Mouse (Mus musculus): ENCODE results near the gene Plac8. TPM values are rescaled to one million over a fixed set of nuclear protein-coding genes. Genes with fewer than 3 reads are reported as not detected.

Gene Plac8
- polyA plus RNA-seq, 1 experiment from 2014 or later: 0.41 TPM

- no peak for ATAC-seq
- 71% methylated on average over 2 of the region's 2 CpGs for WGBS
- H3K4me1 ChIP-seq (replicated peaks; ENCODE audit: control insufficient read depth, insufficient read depth, low read length): peaks cover 3% of the 10 kb centered on the region
- H3K9me3 ChIP-seq (ENCODE audit: control insufficient read depth, low read length): no peaks in the 10 kb centered on the region
- no peak overlapping the region for H3K27ac ChIP-seq (ENCODE audit: low read length)
- H3K27me3 ChIP-seq (replicated peaks; ENCODE audit: control insufficient read depth, insufficient read depth, low read length): no peaks in the 10 kb centered on the region
- H3K36me3 ChIP-seq (ENCODE audit: control insufficient read depth, insufficient read depth): peaks cover 17% of the 10 kb centered on the region
- H3K4me2 ChIP-seq (ENCODE audit: low read length): no peak overlapping the region
- no peak overlapping the region for H3K9ac ChIP-seq (replicated peaks; ENCODE audit: low read depth, low read length)
- H3K4me3 ChIP-seq (replicated peaks; ENCODE audit: low read length): no peak overlapping the region
Observed at GRCm38 (mm10) chr5:100551952-100552351, 20.1 kb downstream of the Plac8 start.

- WGBS: 83% methylated on average over 1 of the region's 1 CpGs
- ATAC-seq: no peak
- H3K27ac ChIP-seq (ENCODE audit: low read length): no peak overlapping the region
- H3K9ac ChIP-seq (replicated peaks; ENCODE audit: low read depth, low read length): no peak overlapping the region
- no peaks in the 10 kb centered on the region for H3K27me3 ChIP-seq (replicated peaks; ENCODE audit: control insufficient read depth, insufficient read depth, low read length)
- H3K4me1 ChIP-seq (replicated peaks; ENCODE audit: control insufficient read depth, insufficient read depth, low read length): peaks cover 3% of the 10 kb centered on the region
- no peak overlapping the region for H3K4me2 ChIP-seq (ENCODE audit: low read length)
- peaks cover 21% of the 10 kb centered on the region for H3K36me3 ChIP-seq (ENCODE audit: control insufficient read depth, insufficient read depth)
- H3K9me3 ChIP-seq (ENCODE audit: control insufficient read depth, low read length): no peaks in the 10 kb centered on the region
- no peak overlapping the region for H3K4me3 ChIP-seq (replicated peaks; ENCODE audit: low read length)
Observed at GRCm38 (mm10) chr5:100550151-100550550, 21.9 kb downstream of the Plac8 start.

GRCm38 (mm10) chr5:100549311-100549710, 22.7 kb downstream of the Plac8 start:
- H3K27me3 ChIP-seq (replicated peaks; ENCODE audit: control insufficient read depth, insufficient read depth, low read length): no peaks in the 10 kb centered on the region
- WGBS: 92% methylated on average over 4 of the region's 4 CpGs
- ATAC-seq: no peak
- H3K4me3 ChIP-seq (replicated peaks; ENCODE audit: low read length): no peak overlapping the region
- H3K9ac ChIP-seq (replicated peaks; ENCODE audit: low read depth, low read length): no peak overlapping the region
- no peaks in the 10 kb centered on the region for H3K9me3 ChIP-seq (ENCODE audit: control insufficient read depth, low read length)
- H3K4me1 ChIP-seq (replicated peaks; ENCODE audit: control insufficient read depth, insufficient read depth, low read length): peaks cover 3% of the 10 kb centered on the region
- no peak overlapping the region for H3K4me2 ChIP-seq (ENCODE audit: low read length)
- peaks cover 25% of the 10 kb centered on the region for H3K36me3 ChIP-seq (ENCODE audit: control insufficient read depth, insufficient read depth)
- H3K27ac ChIP-seq (ENCODE audit: low read length): no peak overlapping the region

- ATAC-seq: no peak
- no peaks in the 10 kb centered on the region for H3K9me3 ChIP-seq (ENCODE audit: control insufficient read depth, low read length)
- no peaks in the 10 kb centered on the region for H3K27me3 ChIP-seq (replicated peaks; ENCODE audit: control insufficient read depth, insufficient read depth, low read length)
- 91% methylated on average over 2 of the region's 2 CpGs for WGBS
- no peak overlapping the region for H3K4me3 ChIP-seq (replicated peaks; ENCODE audit: low read length)
- H3K27ac ChIP-seq (ENCODE audit: low read length): no peak overlapping the region
- no peak overlapping the region for H3K9ac ChIP-seq (replicated peaks; ENCODE audit: low read depth, low read length)
- peaks cover under 1% of the 10 kb centered on the region; the same call in 1 of the 2 replicates for H3K4me1 ChIP-seq (replicated peaks; ENCODE audit: control insufficient read depth, insufficient read depth, low read length)
- no peak overlapping the region for H3K4me2 ChIP-seq (ENCODE audit: low read length)
- peaks cover 34% of the 10 kb centered on the region for H3K36me3 ChIP-seq (ENCODE audit: control insufficient read depth, insufficient read depth)
Observed at GRCm38 (mm10) chr5:100548236-100548635, 23.8 kb downstream of the Plac8 start.

GRCm38 (mm10) chr5:100546294-100547080, 25.6 kb downstream of the Plac8 start:
- Histone ChIP-seq H3K4me3 (replicated peaks; ENCODE audit: low read length) (no peak overlapping the region), H3K27ac (ENCODE audit: low read length) (no peak overlapping the region), H3K4me2 (ENCODE audit: low read length) (no peak overlapping the region), H3K9me3 (ENCODE audit: control insufficient read depth, low read length) (no peaks in the 10 kb centered on the region), H3K27me3 (replicated peaks; ENCODE audit: control insufficient read depth, insufficient read depth, low read length) (no peaks in the 10 kb centered on the region), H3K36me3 (ENCODE audit: control insufficient read depth, insufficient read depth) (peaks cover 40% of the 10 kb centered on the region), H3K4me1 (replicated peaks; ENCODE audit: control insufficient read depth, insufficient read depth, low read length) (no peaks in the 10 kb centered on the region), H3K9ac (replicated peaks; ENCODE audit: low read depth, low read length) (no peak overlapping the region)
- 89% methylated on average over 6 of the region's 6 CpGs for WGBS
- ATAC-seq: no peak

GRCm38 (mm10) chr5:100536638-100537037, 35.4 kb downstream of the Plac8 start:
- no peak overlapping the region for H3K27ac ChIP-seq (ENCODE audit: low read length)
- no peaks in the 10 kb centered on the region for H3K4me1 ChIP-seq (replicated peaks; ENCODE audit: control insufficient read depth, insufficient read depth, low read length)
- H3K9me3 ChIP-seq (ENCODE audit: control insufficient read depth, low read length): no peaks in the 10 kb centered on the region
- H3K27me3 ChIP-seq (replicated peaks; ENCODE audit: control insufficient read depth, insufficient read depth, low read length): no peaks in the 10 kb centered on the region
- H3K36me3 ChIP-seq (ENCODE audit: control insufficient read depth, insufficient read depth): peaks cover 29% of the 10 kb centered on the region
- 83% methylated on average over 3 of the region's 3 CpGs for WGBS
- H3K4me3 ChIP-seq (replicated peaks; ENCODE audit: low read length): no peak overlapping the region
- H3K9ac ChIP-seq (replicated peaks; ENCODE audit: low read depth, low read length): no peak overlapping the region
- no peak overlapping the region for H3K4me2 ChIP-seq (ENCODE audit: low read length)
- ATAC-seq: no peak

GRCm38 (mm10) chr5:100535826-100536225, 36.2 kb downstream of the Plac8 start:
- H3K27ac ChIP-seq (ENCODE audit: low read length): no peak overlapping the region
- H3K4me2 ChIP-seq (ENCODE audit: low read length): no peak overlapping the region
- H3K9me3 ChIP-seq (ENCODE audit: control insufficient read depth, low read length): no peaks in the 10 kb centered on the region
- 88% methylated on average over 7 of the region's 7 CpGs for WGBS
- H3K4me1 ChIP-seq (replicated peaks; ENCODE audit: control insufficient read depth, insufficient read depth, low read length): no peaks in the 10 kb centered on the region
- H3K36me3 ChIP-seq (ENCODE audit: control insufficient read depth, insufficient read depth): peaks cover 34% of the 10 kb centered on the region
- ATAC-seq: no peak
- H3K27me3 ChIP-seq (replicated peaks; ENCODE audit: control insufficient read depth, insufficient read depth, low read length): no peaks in the 10 kb centered on the region
- no peak overlapping the region for H3K4me3 ChIP-seq (replicated peaks; ENCODE audit: low read length)
- no peak overlapping the region for H3K9ac ChIP-seq (replicated peaks; ENCODE audit: low read depth, low read length)

GRCm38 (mm10) chr5:100526164-100526563, 45.9 kb downstream of the Plac8 start:
- no peak for ATAC-seq
- peaks cover 23% of the 10 kb centered on the region for H3K36me3 ChIP-seq (ENCODE audit: control insufficient read depth, insufficient read depth)
- no peak overlapping the region for H3K27ac ChIP-seq (ENCODE audit: low read length)
- no peak overlapping the region for H3K4me2 ChIP-seq (ENCODE audit: low read length)
- H3K4me1 ChIP-seq (replicated peaks; ENCODE audit: control insufficient read depth, insufficient read depth, low read length): no peaks in the 10 kb centered on the region
- no peak overlapping the region for H3K9ac ChIP-seq (replicated peaks; ENCODE audit: low read depth, low read length)
- no peaks in the 10 kb centered on the region for H3K27me3 ChIP-seq (replicated peaks; ENCODE audit: control insufficient read depth, insufficient read depth, low read length)
- H3K9me3 ChIP-seq (ENCODE audit: control insufficient read depth, low read length): no peaks in the 10 kb centered on the region
- no peak overlapping the region for H3K4me3 ChIP-seq (replicated peaks; ENCODE audit: low read length)
- 89% methylated on average over 7 of the region's 7 CpGs for WGBS

- H3K4me3 ChIP-seq (replicated peaks; ENCODE audit: low read length): no peak overlapping the region
- no peaks in the 10 kb centered on the region for H3K27me3 ChIP-seq (replicated peaks; ENCODE audit: control insufficient read depth, insufficient read depth, low read length)
- WGBS: 82% methylated on average over 3 of the region's 3 CpGs
- H3K4me1 ChIP-seq (replicated peaks; ENCODE audit: control insufficient read depth, insufficient read depth, low read length): no peaks in the 10 kb centered on the region
- H3K27ac ChIP-seq (ENCODE audit: low read length): no peak overlapping the region
- no peak overlapping the region for H3K9ac ChIP-seq (replicated peaks; ENCODE audit: low read depth, low read length)
- peaks cover 17% of the 10 kb centered on the region for H3K36me3 ChIP-seq (ENCODE audit: control insufficient read depth, insufficient read depth)
- no peaks in the 10 kb centered on the region for H3K9me3 ChIP-seq (ENCODE audit: control insufficient read depth, low read length)
- ATAC-seq: no peak
- no peak overlapping the region for H3K4me2 ChIP-seq (ENCODE audit: low read length)
Observed at GRCm38 (mm10) chr5:100525620-100526019, 46.4 kb downstream of the Plac8 start.

Data from forebrain, embryonic 16.5 days (tissue).